Mouse (Mus musculus): ENCODE measurements around the gene Tnfsf13b.

Tnfsf13b gene

DNA sequence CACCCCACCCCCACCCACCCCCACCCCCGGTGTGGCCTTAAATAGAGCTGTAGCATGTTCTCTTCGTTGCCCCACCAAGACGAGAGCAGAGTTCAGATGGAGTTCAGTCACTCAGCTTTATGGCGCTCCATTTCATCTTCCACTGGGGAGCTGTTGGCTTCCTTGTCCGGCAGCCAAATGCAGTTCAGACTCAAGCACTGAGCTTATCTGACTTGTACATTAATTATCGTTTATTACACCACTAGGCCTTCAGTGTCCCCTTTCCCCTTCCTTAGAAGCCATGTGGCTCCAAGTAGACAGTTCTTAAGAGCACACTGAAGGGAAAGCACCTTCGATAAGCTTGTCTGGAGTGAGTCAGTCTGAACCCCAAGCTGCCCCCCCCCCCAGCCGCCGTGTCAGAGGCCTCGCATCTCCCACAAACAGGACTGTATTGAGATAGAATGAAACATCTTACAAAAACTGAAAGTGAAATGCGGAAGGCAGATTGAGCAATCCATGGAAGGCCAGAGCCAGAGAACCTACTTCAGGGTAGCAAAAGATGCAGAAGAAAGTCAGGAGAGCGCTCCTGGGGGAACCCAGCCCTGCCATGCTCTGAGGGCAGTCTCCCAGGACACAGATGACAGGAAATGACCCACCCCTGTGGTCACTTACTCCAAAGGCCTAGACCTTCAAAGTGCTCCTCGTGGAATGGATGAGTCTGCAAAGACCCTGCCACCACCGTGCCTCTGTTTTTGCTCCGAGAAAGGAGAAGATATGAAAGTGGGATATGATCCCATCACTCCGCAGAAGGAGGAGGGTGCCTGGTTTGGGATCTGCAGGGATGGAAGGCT, at the start of gene Tnfsf13b:
TSS of gene Tnfsf13b (plus strand) at position 312 of the 830 bp plus-strand sequence.
- no peak for DNase-seq (ENCODE audit: low spot score in 2 of 2)

DNA sequence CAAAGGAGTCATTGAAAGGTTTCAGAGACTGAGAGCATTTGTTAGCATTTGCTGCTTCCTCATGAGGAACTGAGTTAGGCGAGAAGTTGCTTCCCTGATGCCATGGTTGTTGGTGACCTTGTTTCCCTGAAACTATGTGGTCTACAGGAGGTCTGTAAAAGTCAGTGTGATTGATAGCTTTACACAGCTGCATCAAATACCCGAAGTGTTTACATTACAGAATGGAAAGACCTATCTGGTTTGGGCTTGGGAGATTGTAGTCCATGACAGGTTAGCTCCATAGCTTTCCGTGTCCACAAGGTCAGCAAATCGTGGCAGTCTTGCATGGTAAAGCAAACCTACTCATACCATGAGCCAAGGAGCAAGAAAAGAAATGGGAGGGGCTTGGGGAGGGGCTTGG, 47.9 kb upstream of the Tnfsf13b start:
- no peak for DNase-seq (ENCODE audit: low spot score in 2 of 2)

DNA sequence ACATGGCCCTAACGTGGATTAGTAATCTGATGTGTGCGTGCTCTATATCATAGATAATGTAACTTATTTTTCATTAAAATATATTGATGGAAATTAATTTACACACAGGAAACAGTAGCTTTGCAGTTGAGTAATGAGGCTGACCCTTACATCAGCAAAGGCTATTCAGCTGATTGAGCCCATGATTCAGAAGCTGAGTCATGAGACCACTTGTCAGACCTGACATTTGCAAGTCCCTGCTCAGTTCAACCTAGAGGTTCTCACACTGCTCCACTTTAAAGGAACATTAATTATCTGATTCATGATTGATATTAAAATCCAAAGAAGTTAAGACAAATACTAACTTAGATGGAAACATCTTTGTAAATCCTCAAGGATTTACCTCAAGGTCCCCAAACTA, 46.3 kb upstream of the Tnfsf13b start:
- no peak for DNase-seq (ENCODE audit: low spot score in 2 of 2)

GRCm38 (mm10) chr8:9971866-9972265, 34.4 kb upstream of the Tnfsf13b start:
- DNase-seq (ENCODE audit: low spot score in 2 of 2), result no peak

- DNase-seq (ENCODE audit: low spot score in 2 of 2), result no peak
Measured at GRCm38 (mm10) chr8:9975276-9975675, 31.0 kb upstream of the Tnfsf13b start.

GRCm38 (mm10) chr8:9975898-9976611, 30.2 kb upstream of the Tnfsf13b start:
- peak; percentile 99 for DNase-seq (ENCODE audit: low spot score in 2 of 2)

GRCm38 (mm10) chr8:9977016-9977415, 29.3 kb upstream of the Tnfsf13b start:
- DNase-seq (ENCODE audit: low spot score in 2 of 2), result no peak

- DNase-seq (ENCODE audit: low spot score in 2 of 2), result peak; percentile 96 to 98
Measured at GRCm38 (mm10) chr8:9977573-9978314, 28.5 kb upstream of the Tnfsf13b start, which contains the start of the genes Lig4 and Abhd13. Gene Lig4, minus strand, starts transcription at chr8:9977686. Gene Abhd13, plus strand, starts transcription at chr8:9977707.

- no peak for DNase-seq (ENCODE audit: low spot score in 2 of 2)
Measured at GRCm38 (mm10) chr8:9978475-9979230, 27.6 kb upstream of the Tnfsf13b start.

- no peak for DNase-seq (ENCODE audit: low spot score in 2 of 2)
Measured at GRCm38 (mm10) chr8:9979746-9980145, 26.5 kb upstream of the Tnfsf13b start.

- no peak for DNase-seq (ENCODE audit: low spot score in 2 of 2)
Measured at GRCm38 (mm10) chr8:9980188-9980587, 26.1 kb upstream of the Tnfsf13b start.

- DNase-seq (ENCODE audit: low spot score in 2 of 2), result no peak
Measured at GRCm38 (mm10) chr8:10004115-10004514, 2.2 kb upstream of the Tnfsf13b start.

DNA sequence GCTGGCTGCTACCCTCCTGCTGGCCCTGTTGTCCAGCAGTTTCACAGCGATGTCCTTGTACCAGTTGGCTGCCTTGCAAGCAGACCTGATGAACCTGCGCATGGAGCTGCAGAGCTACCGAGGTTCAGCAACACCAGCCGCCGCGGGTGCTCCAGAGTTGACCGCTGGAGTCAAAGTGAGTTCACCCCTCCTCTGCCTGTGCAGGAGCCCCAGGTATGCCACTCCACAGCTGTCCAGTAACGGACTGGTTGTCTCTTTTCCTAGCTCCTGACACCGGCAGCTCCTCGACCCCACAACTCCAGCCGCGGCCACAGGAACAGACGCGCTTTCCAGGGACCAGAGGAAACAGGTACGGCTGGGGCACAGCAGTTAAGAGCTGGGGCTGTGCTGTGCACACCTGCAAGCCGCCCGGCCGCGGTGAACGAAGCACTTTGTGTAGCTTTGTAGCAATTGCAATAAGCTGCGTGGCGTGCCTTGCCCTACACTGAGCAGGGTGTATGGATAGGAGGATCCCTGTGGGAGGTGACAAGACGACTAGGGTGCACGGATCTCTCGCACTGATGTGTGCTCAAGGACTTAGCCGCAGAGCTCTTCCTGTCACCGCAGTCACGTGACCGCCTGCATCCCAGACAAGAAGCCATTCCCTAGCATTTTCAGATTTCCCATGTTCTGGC, 856 bp downstream of the Tnfsf13b start:
- peak; percentile 14 to 30 for DNase-seq (ENCODE audit: low spot score in 2 of 2)

- DNase-seq (ENCODE audit: low spot score in 2 of 2), result no peak
Measured at GRCm38 (mm10) chr8:10007660-10008028, 1.4 kb downstream of the Tnfsf13b start.

GRCm38 (mm10) chr8:10016252-10016651, 10.0 kb downstream of the Tnfsf13b start:
- no peak for DNase-seq (ENCODE audit: low spot score in 2 of 2)

GRCm38 (mm10) chr8:10017231-10017630, 11.0 kb downstream of the Tnfsf13b start:
- DNase-seq (ENCODE audit: low spot score in 2 of 2), result peak; percentile 21 to 36

- DNase-seq (ENCODE audit: low spot score in 2 of 2), result no peak
Measured at GRCm38 (mm10) chr8:10030320-10031060, 24.2 kb downstream of the Tnfsf13b start.

DNA sequence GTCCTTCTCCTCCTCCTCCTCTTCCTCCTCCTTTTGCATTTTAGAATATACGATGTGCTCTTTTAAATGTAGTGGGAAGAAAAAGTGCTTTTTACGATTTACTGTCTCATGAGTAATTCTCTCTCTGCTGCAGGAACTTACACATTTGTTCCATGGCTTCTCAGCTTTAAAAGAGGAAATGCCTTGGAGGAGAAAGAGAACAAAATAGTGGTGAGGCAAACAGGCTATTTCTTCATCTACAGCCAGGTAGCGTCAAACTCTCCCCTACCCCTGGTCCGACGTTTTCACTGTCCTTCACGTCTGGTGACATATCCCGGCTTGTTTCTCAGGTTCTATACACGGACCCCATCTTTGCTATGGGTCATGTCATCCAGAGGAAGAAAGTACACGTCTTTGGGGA, 24.9 kb downstream of the Tnfsf13b start:
- DNase-seq (ENCODE audit: low spot score in 2 of 2), result no peak

- no peak for DNase-seq (ENCODE audit: low spot score in 2 of 2)
Measured at GRCm38 (mm10) chr8:10040866-10041265, 34.6 kb downstream of the Tnfsf13b start.

GRCm38 (mm10) chr8:10043842-10044510, 37.7 kb downstream of the Tnfsf13b start:
- peak; percentile 22 to 23 for DNase-seq (ENCODE audit: low spot score in 2 of 2)
